Mouse (Mus musculus): ENCODE measurements around the gene Crtam.

The Crtam gene

GRCm38 (mm10) chr9:41007785-41008184 lies 3.4 kb upstream of the Crtam start:
- no peak for DNase-seq (ENCODE audit: low spot score)

DNA sequence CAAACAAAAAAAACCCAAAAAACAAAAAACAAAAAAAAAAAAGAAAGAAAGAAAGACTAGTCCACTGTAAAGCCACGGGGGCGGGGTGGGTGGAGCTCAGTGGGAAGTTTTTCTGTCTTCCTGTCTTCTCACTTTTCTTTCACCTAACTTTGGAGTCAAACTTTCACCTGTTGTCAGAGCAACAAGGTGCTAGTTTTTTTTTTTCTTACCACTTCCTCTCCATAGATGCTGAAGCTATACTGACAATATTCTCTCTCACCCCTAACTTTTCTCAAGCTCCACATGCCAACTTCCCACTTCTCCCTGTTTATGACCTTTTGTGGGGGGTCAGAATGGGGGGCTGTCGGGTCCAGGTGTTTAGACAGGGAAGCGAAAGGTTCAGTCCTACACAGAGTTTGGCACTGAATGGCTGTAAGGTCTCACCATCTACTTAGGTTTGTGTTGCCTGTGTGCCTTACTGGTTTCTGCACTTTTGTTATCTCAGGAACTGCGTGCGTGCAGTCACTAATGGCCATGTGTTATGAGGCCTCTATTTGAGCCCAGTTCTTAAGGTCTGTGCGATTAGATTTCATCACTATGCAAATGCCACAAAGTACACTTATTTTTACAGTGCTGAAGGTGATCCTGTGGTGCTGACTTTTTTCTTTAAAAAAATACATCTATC lies 7.2 kb downstream of the Crtam start:
- DNase-seq (ENCODE audit: low spot score): no peak

- no peak for DNase-seq (ENCODE audit: low spot score)
Observed at GRCm38 (mm10) chr9:40994075-40994474, 10.4 kb downstream of the Crtam start.

GRCm38 (mm10) chr9:40991511-40991910 lies 12.9 kb downstream of the Crtam start:
- DNase-seq (ENCODE audit: low spot score): no peak

- no peak for DNase-seq (ENCODE audit: low spot score)
Observed at GRCm38 (mm10) chr9:40989940-40990588, 14.4 kb downstream of the Crtam start.

DNA sequence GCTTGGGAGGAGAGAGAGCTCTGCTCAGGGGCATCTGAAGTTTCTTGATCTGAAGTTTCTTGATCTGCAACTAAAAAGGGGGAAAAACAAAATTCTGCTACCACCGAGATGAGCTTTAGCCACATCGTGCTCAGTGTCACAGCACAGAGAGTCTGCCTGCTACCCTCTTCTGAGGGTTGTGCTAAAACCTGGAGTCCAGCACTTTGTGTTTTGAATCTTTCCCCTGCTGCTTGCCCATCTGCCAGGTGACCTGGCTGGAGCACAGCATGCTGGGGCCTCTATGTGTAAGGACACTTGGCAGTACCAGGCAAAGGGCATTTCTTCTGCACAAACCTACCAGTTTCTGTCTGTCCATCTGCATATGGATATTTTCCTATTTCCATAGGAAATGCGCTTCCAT lies 20.1 kb downstream of the Crtam start:
- no peak for DNase-seq (ENCODE audit: low spot score)

DNA sequence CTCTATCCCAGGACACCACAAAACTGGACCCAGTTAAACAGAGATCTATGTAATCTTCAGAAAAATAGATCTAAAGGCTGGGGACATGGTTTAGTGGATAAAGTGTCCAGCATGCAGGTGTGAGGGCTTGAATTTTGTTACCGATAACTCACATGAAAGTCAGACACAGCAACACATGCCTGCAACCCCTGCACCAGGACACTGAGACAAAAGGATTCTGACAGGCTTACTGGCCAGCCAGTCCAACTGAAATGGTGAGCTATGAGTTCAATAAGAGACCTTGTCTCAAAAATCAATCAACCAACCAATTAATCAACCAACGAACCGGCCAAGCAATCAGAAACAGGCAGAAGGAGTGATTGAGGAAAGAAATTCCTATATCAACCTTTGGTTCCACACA lies 20.7 kb downstream of the Crtam start:
- DNase-seq (ENCODE audit: low spot score): no peak

GRCm38 (mm10) chr9:40982480-40982879 lies 21.9 kb downstream of the Crtam start:
- no peak for DNase-seq (ENCODE audit: low spot score)

- no peak for DNase-seq (ENCODE audit: low spot score)
Observed at GRCm38 (mm10) chr9:40974042-40974801, 30.2 kb downstream of the Crtam start.

DNA sequence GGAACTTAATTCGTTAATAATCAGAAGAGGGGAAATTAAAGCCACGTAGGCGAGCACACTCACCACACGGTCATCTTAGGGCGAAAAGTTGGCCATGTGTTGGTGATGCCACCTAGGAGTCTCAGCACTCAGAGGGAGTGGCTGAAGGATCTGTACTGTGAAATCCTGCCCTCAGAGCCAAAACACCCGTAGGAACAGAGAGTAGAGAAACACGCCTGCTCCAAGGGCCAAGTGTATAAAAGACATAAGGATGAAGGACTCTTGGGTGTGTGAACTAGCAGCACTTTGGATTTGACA lies 40.1 kb downstream of the Crtam start:
- no peak for DNase-seq (ENCODE audit: low spot score)

- DNase-seq (ENCODE audit: low spot score): no peak
Observed at GRCm38 (mm10) chr9:40963586-40964417, 40.6 kb downstream of the Crtam start, which contains the start of gene Jhy. Jhy (minus strand) TSS chr9:40964118.

- DNase-seq (ENCODE audit: low spot score): no peak
Observed at GRCm38 (mm10) chr9:40961401-40961800, 43.0 kb downstream of the Crtam start.

DNA sequence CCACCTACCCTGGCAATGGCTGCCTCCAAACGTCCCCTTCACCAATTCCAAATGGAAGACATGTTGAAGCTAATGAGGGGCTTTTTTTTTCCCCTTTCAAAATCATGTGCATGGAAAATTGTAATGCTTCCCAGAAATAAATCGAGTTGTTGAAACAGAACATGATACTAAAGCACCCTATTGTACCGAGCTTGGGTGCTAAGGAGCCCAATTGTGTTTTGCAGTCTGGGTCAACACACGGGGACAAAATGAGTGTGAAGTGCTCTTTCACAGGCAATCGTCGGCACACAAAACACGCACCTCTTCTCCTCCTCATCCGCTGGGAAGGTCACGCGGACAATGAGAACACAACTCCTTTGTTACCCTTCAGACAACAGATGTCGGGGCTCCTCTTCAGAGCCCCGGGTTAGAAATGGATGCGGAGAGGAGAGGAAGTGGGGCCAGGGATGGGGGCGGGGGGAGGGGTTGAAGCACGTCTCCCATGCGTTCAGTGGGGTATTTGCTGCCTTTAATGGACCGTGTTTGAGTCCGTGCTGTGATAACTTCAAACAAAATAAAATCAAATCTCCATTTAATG lies 55.3 kb downstream of the Crtam start:
- DNase-seq (ENCODE audit: low spot score): no peak

DNA sequence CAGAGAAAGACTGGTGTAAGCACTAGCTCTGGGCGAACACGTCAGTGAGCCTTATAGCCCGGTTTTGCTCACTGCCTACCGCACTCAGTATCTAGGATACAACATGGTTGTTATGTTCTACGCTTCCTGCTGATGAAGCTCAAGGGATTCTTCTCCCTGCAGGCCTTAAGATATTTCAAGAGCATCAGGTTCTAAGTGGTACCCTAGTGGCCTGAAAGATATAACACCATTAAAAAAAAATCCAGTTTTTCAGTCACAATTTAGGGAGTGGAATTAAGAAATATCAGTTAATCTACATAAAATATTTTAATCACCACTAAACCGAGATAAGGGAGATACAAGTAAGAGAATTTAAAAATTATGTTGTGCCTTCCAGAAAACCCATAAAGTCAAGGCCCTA lies 56.0 kb downstream of the Crtam start:
- no peak for DNase-seq (ENCODE audit: low spot score)

DNA sequence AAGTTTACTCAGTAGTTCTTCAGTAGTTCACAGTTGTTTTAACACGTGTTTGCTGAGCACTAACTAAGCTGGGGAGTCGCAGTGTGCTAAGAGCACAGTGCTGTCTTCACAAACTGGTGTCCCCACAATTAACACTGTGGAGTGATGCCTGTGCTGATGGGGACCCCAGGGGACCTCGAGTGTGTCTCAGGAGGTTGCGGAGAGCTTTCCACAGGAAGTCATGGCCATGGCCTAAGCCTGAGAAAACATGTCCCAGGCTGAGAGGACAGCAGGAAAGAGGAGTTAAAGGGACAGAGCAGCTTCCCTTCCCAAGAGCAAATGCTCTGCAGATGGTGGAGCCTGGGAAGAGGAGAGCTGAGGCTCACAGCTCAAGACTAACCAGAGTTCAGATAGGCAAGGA lies 57.3 kb downstream of the Crtam start:
- no peak for DNase-seq (ENCODE audit: low spot score)

- DNase-seq (ENCODE audit: low spot score): no peak
Observed at GRCm38 (mm10) chr9:40937425-40937824, 67.0 kb downstream of the Crtam start.

DNA sequence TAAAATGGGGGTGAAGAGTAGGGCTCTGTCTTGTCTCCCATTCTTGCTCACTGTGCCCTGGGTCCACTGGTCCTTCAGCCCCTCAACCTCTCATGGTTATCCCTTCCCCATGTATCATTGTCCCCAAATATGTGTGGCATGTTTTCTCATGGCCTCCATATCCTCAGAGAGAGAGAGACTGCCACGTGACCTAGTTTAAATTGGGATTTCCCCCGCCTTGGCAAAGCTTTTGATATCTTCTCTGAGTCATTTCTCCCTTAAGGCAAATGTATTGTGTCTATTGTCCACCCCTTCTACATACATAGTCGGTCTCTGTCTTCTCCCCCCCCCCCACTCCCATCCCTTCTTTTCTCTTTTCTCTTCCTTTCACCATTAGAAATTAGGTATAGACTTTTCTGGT lies 71.1 kb downstream of the Crtam start:
- DNase-seq (ENCODE audit: low spot score): no peak

DNA sequence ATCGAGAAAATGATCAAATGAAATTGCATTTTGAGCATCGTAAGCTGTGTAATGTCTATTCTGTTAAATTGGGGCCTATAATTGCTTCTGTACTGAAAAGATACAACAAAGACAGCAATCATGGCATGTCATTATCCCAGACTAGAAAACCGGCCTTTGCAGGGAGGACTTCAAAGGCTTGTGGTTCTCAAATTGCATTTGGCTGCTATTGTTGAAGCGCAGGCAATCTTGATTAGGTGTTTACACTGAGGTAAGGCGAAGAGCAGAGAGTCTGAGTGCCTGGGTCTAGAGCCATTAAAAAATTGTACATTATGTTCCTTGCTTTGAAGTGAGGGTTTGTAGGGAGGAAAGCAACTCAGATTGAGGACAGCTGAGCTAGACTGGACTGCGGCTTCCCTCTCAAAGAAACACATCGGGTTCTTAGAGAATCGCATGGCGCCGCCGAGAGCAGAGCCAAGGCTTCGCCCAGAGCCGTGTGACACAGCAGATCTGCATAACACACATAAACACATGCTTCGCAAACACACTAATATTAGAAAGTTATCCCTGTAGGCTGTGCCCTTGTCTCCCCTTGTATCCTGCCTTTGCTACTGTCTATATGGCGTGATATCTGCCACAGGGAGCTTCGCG lies 77.0 kb downstream of the Crtam start:
- no peak for DNase-seq (ENCODE audit: low spot score)

All from ovary, adult 18-20 months (tissue).